Mouse (Mus musculus) midbrain, embryonic 12.5 days (tissue): ENCODE measurements around the gene C1qtnf6. TPM values are rescaled to one million over a fixed set of nuclear protein-coding genes. Genes with fewer than 3 reads are reported as not detected.

ENCODE experiments used
- ATAC-seq: fragments of 200-750 bp; cut with Nextera tagmentation; 2 replicates; pipeline ENCODE4 v1.8.0; 2017; ENCODE audit warnings: low read depth, moderate TSS enrichment, moderate library complexity; ENCODE audit not compliant: low FRiP score
- H3K27ac ChIP-seq: fragments of 300-500 bp; sonication (generic); replicated peaks from 2 replicates; pipeline ENCODE4 v1.5.1; 2016; ENCODE audit warnings: mild to moderate bottlenecking
- H3K27me3 ChIP-seq: fragments of 300-500 bp; sonication (generic); 2 replicates; pipeline ENCODE4 v1.6.1; 2016; ENCODE audit warnings: mild to moderate bottlenecking
- H3K36me3 ChIP-seq: fragments of 300-500 bp; sonication (generic); 2 replicates; pipeline ENCODE4 v1.6.1; 2016
- H3K4me1 ChIP-seq: fragments of 300-500 bp; sonication (generic); 2 replicates; pipeline ENCODE4 v1.6.1; 2016
- H3K4me2 ChIP-seq: fragments of 300-500 bp; sonication (generic); replicated peaks from 2 replicates; pipeline ENCODE4 v1.6.1; 2016; ENCODE audit warnings: mild to moderate bottlenecking, moderate library complexity
- H3K4me3 ChIP-seq: fragments of 300-500 bp; sonication (generic); 2 replicates; pipeline ENCODE4 v1.5.1; 2016; ENCODE audit warnings: mild to moderate bottlenecking
- H3K9ac ChIP-seq: fragments of 300-500 bp; sonication (generic); replicated peaks from 2 replicates; pipeline ENCODE4 v1.6.1; 2016; ENCODE audit warnings: mild to moderate bottlenecking, moderate library complexity
- H3K9me3 ChIP-seq: fragments of 300-500 bp; sonication (generic); 2 replicates; pipeline ENCODE4 v1.6.1; 2016; ENCODE audit warnings: mild to moderate bottlenecking
- WGBS: fragments of 180-500 bp; shearing (Covaris S2); methylation state at CpG from one replicate; pipeline ENCODE4 v1.1.7; 2016; 5-methylcytosine and 5-hydroxymethylcytosine counted together
- polyA plus RNA-seq: library from polyadenylated mRNA; unstranded; fragments of >200 nt; fragmentation: Nextera tagmentation; extraction: Ambion mirVana; gene quantifications from 2 replicates; pipeline ENCODE4 v1.2.1, GENCODE M21; 2016

Gene C1qtnf6
- polyA plus RNA-seq, 1 experiment from 2014 or later = 9.0 TPM

- H3K4me3 ChIP-seq = no peak overlapping the region
- WGBS = 80% methylated on average over 7 of the region's 7 CpGs
Observed at GRCm38 (mm10) chr15:78542767-78543303, 11.6 kb upstream of the C1qtnf6 start.

GRCm38 (mm10) chr15:78542098-78542766, 11.0 kb upstream of the C1qtnf6 start:
- Histone ChIP-seq H3K4me1 (peaks cover 13% of the 10 kb centered on the region), H3K9ac (no peak overlapping the region), H3K9me3 (no peaks in the 10 kb centered on the region), H3K36me3 (no peaks in the 10 kb centered on the region), H3K4me2 (no peak overlapping the region), H3K4me3 (no peak overlapping the region), H3K27me3 (peaks cover 58% of the 10 kb centered on the region), H3K27ac (no peak overlapping the region)
- WGBS = 90% methylated on average over 3 of the region's 3 CpGs
- ATAC-seq = no peak

More at GRCm38 (mm10) chr15:78542767-78543303, 11.6 kb upstream of the C1qtnf6 start:
- Histone ChIP-seq H3K4me2 (no peak overlapping the region), H3K27ac (no peak overlapping the region), H3K36me3 (no peaks in the 10 kb centered on the region), H3K9ac (no peak overlapping the region), H3K9me3 (no peaks in the 10 kb centered on the region), H3K27me3 (peaks cover 58% of the 10 kb centered on the region), H3K4me1 (peaks cover 15% of the 10 kb centered on the region)
- no peak for ATAC-seq

DNA sequence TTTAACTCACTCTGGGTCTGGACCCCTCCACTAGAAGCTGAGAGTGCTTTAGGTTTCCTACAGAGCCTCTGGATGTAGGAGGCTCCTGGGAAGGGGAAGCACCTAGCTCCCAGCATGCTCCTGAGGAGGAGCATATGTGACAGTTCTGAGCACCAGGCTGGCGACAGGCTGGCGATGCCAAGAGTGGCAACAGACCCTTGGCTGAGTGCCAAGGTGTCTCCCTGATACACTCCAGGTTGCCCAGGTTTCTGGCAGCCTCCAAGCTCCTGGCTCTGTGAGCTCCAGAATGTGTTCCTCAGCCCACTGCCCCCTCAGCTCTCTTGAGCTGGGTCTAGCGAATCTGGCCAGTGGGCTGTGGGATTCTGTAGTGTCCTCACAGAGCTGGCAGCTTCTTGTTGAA, 10.4 kb upstream of the C1qtnf6 start:
- ATAC-seq = no peak
- no peak overlapping the region for H3K9ac ChIP-seq

GRCm38 (mm10) chr15:78541036-78541435, 9.8 kb upstream of the C1qtnf6 start:
- H3K27me3 ChIP-seq = peaks cover 56% of the 10 kb centered on the region
- no peak overlapping the region for H3K27ac ChIP-seq
- H3K36me3 ChIP-seq = no peaks in the 10 kb centered on the region
- H3K9ac ChIP-seq = no peak overlapping the region
- H3K4me2 ChIP-seq = no peak overlapping the region
- H3K9me3 ChIP-seq = no peaks in the 10 kb centered on the region
- ATAC-seq = no peak
- H3K4me1 ChIP-seq = peaks cover 15% of the 10 kb centered on the region
- H3K4me3 ChIP-seq = no peak overlapping the region
- WGBS = 71% methylated on average over 3 of the region's 3 CpGs

More for the DNA sequence above, 10.4 kb upstream of the C1qtnf6 start:
- 72% methylated on average over 3 of the region's 3 CpGs for WGBS
- H3K4me1 ChIP-seq = peaks cover 13% of the 10 kb centered on the region
- no peaks in the 10 kb centered on the region for H3K9me3 ChIP-seq
- no peak overlapping the region for H3K27ac ChIP-seq
- no peaks in the 10 kb centered on the region for H3K36me3 ChIP-seq
- H3K4me3 ChIP-seq = no peak overlapping the region
- H3K4me2 ChIP-seq = no peak overlapping the region
- H3K27me3 ChIP-seq = peaks cover 58% of the 10 kb centered on the region

DNA sequence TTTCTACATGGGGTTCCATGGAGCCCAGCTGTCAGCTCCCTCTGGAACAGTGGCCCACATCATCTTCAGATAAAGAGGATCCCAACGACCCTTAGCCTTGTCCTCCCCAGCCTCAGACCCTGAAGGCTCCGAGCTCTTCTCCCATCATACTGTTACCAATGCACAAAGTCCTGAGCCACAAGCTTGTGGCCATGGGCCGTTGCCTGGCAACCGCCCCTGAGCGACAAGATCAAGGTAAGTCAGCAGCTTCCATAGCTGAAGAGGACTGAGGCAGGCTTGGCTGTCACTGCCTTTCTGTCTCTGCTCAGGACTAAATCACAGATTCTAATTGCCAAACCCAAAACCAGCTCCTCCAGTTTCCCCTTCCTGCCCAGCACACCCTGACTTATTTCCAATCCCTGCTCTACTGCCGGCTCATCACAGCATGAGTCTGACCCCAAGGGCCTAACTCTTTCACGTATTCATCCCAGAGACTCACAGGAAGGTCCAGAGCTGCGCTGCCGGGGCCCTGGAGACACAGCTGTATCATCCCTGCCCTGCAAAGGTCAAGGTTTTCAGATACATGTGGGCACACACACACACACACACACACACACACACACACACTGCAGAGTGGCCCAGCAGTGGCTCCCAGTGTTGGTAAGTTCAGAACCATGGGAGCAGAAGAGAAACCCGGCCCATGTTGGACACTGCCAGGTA, 4.7 kb upstream of the C1qtnf6 start:
- ATAC-seq = no peak
- no peaks in the 10 kb centered on the region for H3K9me3 ChIP-seq
- H3K4me3 ChIP-seq = no peak overlapping the region
- no peak overlapping the region; the same call in 1 of the 2 replicates for H3K9ac ChIP-seq
- peaks cover 9% of the 10 kb centered on the region; the same call in 1 of the 2 replicates for H3K4me1 ChIP-seq
- H3K27me3 ChIP-seq = peaks cover 25% of the 10 kb centered on the region
- H3K27ac ChIP-seq = peak overlapping the region; percentile 6; the same call in 1 of the 2 replicates
- no peaks in the 10 kb centered on the region for H3K36me3 ChIP-seq
- no peak overlapping the region for H3K4me2 ChIP-seq
- WGBS = 39% methylated on average over 10 of the region's 10 CpGs

DNA sequence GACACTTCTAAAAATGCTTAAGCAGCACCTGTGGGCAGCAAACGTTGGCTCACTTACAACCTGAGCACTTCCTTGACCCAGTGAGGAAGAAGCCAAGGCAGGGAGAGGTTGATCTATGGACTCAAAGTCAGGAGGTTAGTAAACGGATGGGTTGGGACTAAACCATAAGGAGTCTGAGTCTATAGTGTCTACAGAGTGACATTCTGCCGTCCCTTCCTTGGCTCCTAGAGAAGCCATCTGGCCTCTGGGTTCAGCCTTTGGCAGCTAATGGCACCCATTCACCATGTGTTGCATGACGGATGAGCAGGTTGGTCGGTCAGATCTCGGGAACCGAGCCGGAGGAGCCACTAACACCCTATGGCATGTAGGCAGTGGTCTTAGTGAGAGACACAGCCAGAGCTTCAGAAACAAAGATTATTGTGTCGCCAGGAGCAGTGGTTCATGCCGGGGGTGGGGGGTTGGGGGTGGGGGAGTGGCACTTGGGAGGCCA, 2.2 kb upstream of the C1qtnf6 start:
- Histone ChIP-seq H3K36me3 (no peaks in the 10 kb centered on the region), H3K4me2 (no peak overlapping the region), H3K9ac (no peak overlapping the region), H3K9me3 (no peaks in the 10 kb centered on the region), H3K4me1 (peaks cover 25% of the 10 kb centered on the region), H3K27me3 (peaks cover 10% of the 10 kb centered on the region), H3K27ac (no peak overlapping the region), H3K4me3 (no peak overlapping the region)
- WGBS = 81% methylated on average over 10 of the region's 10 CpGs
- no peak for ATAC-seq

DNA sequence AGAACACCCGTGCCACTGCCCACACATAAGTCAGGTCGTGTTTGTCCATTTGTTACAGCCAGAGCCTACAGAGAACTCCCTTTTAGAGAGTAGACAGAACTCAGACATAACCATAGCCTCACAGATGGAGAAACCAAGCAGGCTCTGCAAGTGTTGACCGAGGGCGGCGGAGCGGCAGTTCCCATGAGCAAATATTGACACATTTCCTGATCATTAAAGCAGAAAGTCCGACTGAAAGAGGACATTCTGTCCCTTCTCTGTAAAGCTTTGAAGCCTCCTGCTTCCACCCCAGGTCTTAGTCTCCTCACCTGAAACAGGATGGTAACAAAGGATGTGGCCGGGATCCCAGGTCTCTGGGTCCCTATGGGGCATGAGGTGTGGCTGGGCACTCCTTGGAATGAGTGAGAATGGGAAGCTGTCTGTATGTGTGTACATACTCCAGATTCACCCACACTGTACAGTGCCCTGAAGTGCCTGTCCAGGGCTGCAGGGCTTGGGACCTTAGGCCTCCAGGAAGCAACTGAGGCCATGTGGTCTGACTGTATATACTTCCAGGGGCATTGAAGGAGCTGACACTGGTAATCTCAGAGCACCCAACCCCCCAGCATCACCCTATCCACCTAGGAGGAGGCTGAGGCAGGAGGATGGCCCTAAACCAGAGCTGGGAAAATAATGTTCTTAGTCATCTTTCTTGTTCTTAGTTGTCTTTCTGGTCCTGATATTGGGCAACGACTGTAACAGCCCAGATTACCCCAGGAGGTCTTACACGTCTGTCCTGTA, 1.5 kb upstream of the C1qtnf6 start:
- Histone ChIP-seq H3K4me1 (peaks cover 25% of the 10 kb centered on the region), H3K9me3 (no peaks in the 10 kb centered on the region), H3K4me3 (no peak overlapping the region), H3K4me2 (no peak overlapping the region), H3K9ac (no peak overlapping the region), H3K27ac (no peak overlapping the region; the same call in 1 of the 2 replicates), H3K27me3 (peaks cover 10% of the 10 kb centered on the region), H3K36me3 (no peaks in the 10 kb centered on the region)
- WGBS = 66% methylated on average over 10 of the region's 10 CpGs
- ATAC-seq = no peak

- H3K36me3 ChIP-seq = no peaks in the 10 kb centered on the region
- peaks cover 10% of the 10 kb centered on the region for H3K27me3 ChIP-seq
- H3K9me3 ChIP-seq = no peaks in the 10 kb centered on the region
- WGBS = under 1% methylated on average over 25 of the region's 25 CpGs
- peak overlapping the region; percentile 39 for H3K4me3 ChIP-seq
- H3K4me1 ChIP-seq = peaks cover 25% of the 10 kb centered on the region
- H3K9ac ChIP-seq = peak overlapping the region; percentile 65
- peak; percentile 80 for ATAC-seq
- H3K4me2 ChIP-seq = peak overlapping the region; percentile 61
- peak overlapping the region; percentile 65 for H3K27ac ChIP-seq
Observed at GRCm38 (mm10) chr15:78531901-78532469, 769 bp upstream of the C1qtnf6 start.

GRCm38 (mm10) chr15:78531451-78531720, 170 bp upstream of the C1qtnf6 start:
- H3K4me3 ChIP-seq = 0 out of 2 replicates have a peak overlapping the region, but pooled peaks have one; percentile 39
- H3K9ac ChIP-seq = peak overlapping the region; percentile 20; the same call in 1 of the 2 replicates
- peak; percentile 14; the same call in 1 of the 2 replicates for ATAC-seq

GRCm38 (mm10) chr15:78530141-78530540, 1.1 kb downstream of the C1qtnf6 start:
- H3K36me3 ChIP-seq = no peaks in the 10 kb centered on the region
- H3K4me1 ChIP-seq = peaks cover 16% of the 10 kb centered on the region
- no peak overlapping the region for H3K4me2 ChIP-seq
- H3K4me3 ChIP-seq = no peak overlapping the region
- H3K27ac ChIP-seq = no peak overlapping the region
- ATAC-seq = no peak
- no peaks in the 10 kb centered on the region for H3K9me3 ChIP-seq
- H3K27me3 ChIP-seq = peaks cover 10% of the 10 kb centered on the region
- WGBS = 74% methylated on average over 3 of the region's 3 CpGs
- peak overlapping the region; percentile 59; the same call in 1 of the 2 replicates for H3K9ac ChIP-seq

More at GRCm38 (mm10) chr15:78531451-78531720, 170 bp upstream of the C1qtnf6 start:
- peak overlapping the region; percentile 65 for H3K27ac ChIP-seq
- H3K36me3 ChIP-seq = no peaks in the 10 kb centered on the region
- 67% methylated on average over 4 of the region's 4 CpGs for WGBS
- peaks cover 25% of the 10 kb centered on the region for H3K4me1 ChIP-seq
- no peaks in the 10 kb centered on the region for H3K9me3 ChIP-seq
- peak overlapping the region; percentile 61 for H3K4me2 ChIP-seq
- peaks cover 10% of the 10 kb centered on the region for H3K27me3 ChIP-seq

GRCm38 (mm10) chr15:78529428-78529990, 1.7 kb downstream of the C1qtnf6 start:
- H3K4me2 ChIP-seq = peak overlapping the region; percentile 48
- no peaks in the 10 kb centered on the region for H3K36me3 ChIP-seq
- peak; percentile 47 for ATAC-seq
- H3K4me3 ChIP-seq = peak overlapping the region; percentile 27
- peak overlapping the region; percentile 59 for H3K9ac ChIP-seq
- peaks cover 16% of the 10 kb centered on the region for H3K4me1 ChIP-seq
- H3K9me3 ChIP-seq = no peaks in the 10 kb centered on the region
- H3K27me3 ChIP-seq = peaks cover 10% of the 10 kb centered on the region
- WGBS = 1% methylated on average over 13 of the region's 15 CpGs
- H3K27ac ChIP-seq = peak overlapping the region; percentile 36; the same call in 1 of the 2 replicates
